Mouse (Mus musculus): ENCODE data around the gene Cox7a1. TPM values are rescaled to one million over a fixed set of nuclear protein-coding genes. Genes with fewer than 3 reads are reported as not detected.

The Cox7a1 gene
- polyA plus RNA-seq, 1 experiment from 2014 or later = 330 TPM

DNA sequence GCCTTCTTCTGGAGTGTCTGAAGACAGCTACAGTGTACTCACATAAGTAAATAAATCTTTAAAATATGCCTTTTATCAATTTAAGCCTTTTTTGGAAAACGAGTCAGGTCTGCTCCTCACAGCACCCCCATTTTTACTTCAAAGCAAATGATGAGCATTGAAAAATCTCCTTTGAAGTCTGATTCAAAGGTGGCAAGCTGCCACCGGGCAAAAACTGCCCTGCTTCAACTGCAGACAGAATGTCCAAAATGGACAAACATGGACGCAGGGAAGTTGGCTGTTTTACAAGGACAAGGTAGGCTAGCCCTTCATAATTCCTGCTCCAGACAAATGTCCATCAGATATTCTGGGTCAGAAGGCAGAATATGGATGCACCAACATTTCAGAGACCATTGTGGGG lies 37.5 kb downstream of the Cox7a1 start:
- peaks cover 12% of the 10 kb centered on the region for H3K4me1 ChIP-seq
- H3K9me3 ChIP-seq = no peaks in the 10 kb centered on the region
- H3K27me3 ChIP-seq (replicated peaks) = no peaks in the 10 kb centered on the region
- 72% methylated on average over 3 of the region's 3 CpGs for WGBS
- H3K4me3 ChIP-seq = no peak overlapping the region
- ATAC-seq (ENCODE audit: extremely low read depth, insufficient number of reproducible peaks, low FRiP score, low TSS enrichment) = no peak
- H3K27ac ChIP-seq (replicated peaks) = no peak overlapping the region
- no peak overlapping the region for H3K9ac ChIP-seq
- peaks cover 42% of the 10 kb centered on the region for H3K36me3 ChIP-seq
- H3K4me2 ChIP-seq = no peak overlapping the region

DNA sequence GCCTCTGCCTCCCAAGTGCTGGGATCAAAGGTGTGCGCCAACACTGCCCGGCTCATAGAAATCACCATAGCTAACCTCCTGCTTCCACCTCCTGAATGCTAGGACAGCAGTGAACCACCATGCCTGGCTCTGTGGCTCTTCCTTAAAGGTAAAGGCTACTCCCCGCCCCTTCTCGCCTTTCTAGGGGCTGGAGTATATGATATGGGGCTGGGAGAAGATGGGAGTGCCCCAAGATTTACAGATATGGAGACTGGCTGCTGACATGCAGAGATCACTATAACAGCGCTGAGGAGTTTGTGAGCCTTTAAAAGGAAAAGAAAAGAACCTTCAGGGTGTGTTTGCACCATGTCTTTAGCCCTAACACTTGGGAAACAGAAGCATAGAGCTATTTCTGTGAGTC lies 38.3 kb downstream of the Cox7a1 start:
- peaks cover 50% of the 10 kb centered on the region for H3K36me3 ChIP-seq
- H3K27me3 ChIP-seq (replicated peaks) = no peaks in the 10 kb centered on the region
- no peak for ATAC-seq (ENCODE audit: extremely low read depth, insufficient number of reproducible peaks, low FRiP score, low TSS enrichment)
- no peak overlapping the region for H3K4me3 ChIP-seq
- H3K9me3 ChIP-seq = no peaks in the 10 kb centered on the region
- peaks cover 9% of the 10 kb centered on the region for H3K4me1 ChIP-seq
- H3K27ac ChIP-seq (replicated peaks) = no peak overlapping the region
- WGBS = 86% methylated on average over 5 of the region's 5 CpGs
- no peak overlapping the region for H3K9ac ChIP-seq
- no peak overlapping the region for H3K4me2 ChIP-seq

DNA sequence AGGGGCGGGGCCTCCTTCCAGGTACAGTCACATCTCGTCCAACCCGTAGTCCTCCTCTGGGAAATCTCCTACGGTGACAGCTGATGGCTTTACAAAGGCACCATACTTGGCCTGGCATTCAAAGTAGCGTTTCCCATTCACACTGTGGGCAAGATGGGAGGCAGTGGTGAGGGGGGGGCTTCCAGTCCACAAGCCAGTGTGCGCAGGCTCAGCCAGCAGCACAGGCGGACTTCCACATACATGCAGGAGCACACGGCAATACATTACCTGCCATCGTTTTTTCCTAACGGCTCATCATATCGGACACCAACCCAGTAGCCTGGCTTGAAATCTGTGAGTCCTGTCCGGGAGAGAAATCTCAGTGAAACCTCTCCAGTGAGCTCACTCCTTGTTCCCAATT lies 40.3 kb downstream of the Cox7a1 start:
- no peaks in the 10 kb centered on the region for H3K27me3 ChIP-seq (replicated peaks)
- H3K27ac ChIP-seq (replicated peaks) = no peak overlapping the region
- no peak overlapping the region for H3K4me2 ChIP-seq
- 87% methylated on average over 12 of the region's 12 CpGs for WGBS
- H3K36me3 ChIP-seq = peaks cover 66% of the 10 kb centered on the region
- H3K4me3 ChIP-seq = no peak overlapping the region
- H3K9me3 ChIP-seq = no peaks in the 10 kb centered on the region
- H3K9ac ChIP-seq = no peak overlapping the region
- peaks cover 6% of the 10 kb centered on the region for H3K4me1 ChIP-seq
- ATAC-seq (ENCODE audit: extremely low read depth, insufficient number of reproducible peaks, low FRiP score, low TSS enrichment) = no peak

DNA sequence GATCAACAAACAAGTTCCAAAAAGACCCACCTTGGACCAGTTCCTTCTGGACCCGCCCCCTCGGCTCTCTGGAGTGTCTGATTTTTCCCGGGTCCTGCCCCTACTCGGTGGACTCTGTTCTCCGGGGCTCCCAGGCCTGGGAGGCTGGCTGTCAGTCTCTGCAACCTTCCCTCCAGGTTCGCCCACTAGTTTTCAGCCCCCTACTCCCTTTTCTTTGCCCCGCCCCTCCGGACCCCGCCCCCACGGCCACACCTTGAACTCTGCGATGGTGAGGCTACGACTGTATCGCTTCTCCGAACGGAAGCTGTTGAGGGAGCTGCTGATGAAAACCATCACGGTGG lies 47.4 kb downstream of the Cox7a1 start:
- 0% methylated on average over 16 of the region's 16 CpGs for WGBS
- H3K4me1 ChIP-seq = peaks cover 18% of the 10 kb centered on the region
- peak overlapping the region; percentile 84 for H3K9ac ChIP-seq
- ATAC-seq (ENCODE audit: extremely low read depth, insufficient number of reproducible peaks, low FRiP score, low TSS enrichment) = peak; percentile 10; the same call in 1 of the 2 replicates
- H3K27ac ChIP-seq (replicated peaks) = peak overlapping the region; percentile 95; the same call in 1 of the 2 replicates
- H3K9me3 ChIP-seq = no peaks in the 10 kb centered on the region
- peak overlapping the region; percentile 93 for H3K4me2 ChIP-seq
- H3K4me3 ChIP-seq = peak overlapping the region; percentile 87
- peaks cover 56% of the 10 kb centered on the region for H3K36me3 ChIP-seq
- no peaks in the 10 kb centered on the region for H3K27me3 ChIP-seq (replicated peaks)

DNA sequence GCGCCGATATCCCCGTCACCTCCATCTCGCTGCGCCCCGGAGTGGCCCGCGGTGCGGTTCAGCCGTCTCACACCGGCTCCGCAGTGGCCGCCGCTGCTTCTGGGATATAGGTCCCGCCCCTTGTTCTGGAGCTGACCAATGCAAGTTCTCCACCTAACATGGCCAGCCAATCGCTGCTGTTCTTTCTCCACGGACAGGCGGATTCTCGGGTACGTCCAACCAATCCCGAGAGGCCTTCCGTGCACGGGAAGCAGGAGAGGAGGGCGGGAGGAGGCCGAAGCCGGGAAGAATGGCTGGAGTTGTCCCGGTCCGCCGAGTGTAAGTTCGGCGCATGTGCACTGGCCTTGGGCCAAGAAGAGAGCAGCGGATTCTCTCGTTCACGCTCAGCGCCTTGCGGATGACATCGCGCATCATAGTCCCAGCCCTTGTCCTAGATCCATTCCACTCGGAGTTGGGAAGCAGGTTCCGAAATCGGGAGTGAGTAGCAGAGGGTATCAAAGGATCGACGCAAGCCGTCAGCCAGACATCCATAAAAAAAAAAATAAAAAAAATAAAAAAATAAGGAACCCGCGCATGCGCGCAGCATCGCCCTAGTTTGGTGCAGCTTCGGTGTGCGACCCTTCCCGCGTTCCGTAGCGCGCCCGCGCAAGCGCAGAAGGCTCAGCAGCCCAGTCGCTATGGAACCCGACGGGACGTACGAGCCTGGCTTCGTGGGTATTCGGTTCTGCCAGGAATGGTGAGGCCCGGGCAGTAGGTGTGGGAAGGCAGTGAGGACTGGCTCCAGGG lies 47.9 kb downstream of the Cox7a1 start, which contains the start of the genes Polr2i and Tbcb:
Gene Polr2i, plus strand, starts transcription at position 280 of the 786 bp plus-strand sequence.
Gene Tbcb, minus strand, starts transcription at position 604 of the 786 bp plus-strand sequence.
- peak; percentile 93 for ATAC-seq (ENCODE audit: extremely low read depth, insufficient number of reproducible peaks, low FRiP score, low TSS enrichment)
- Histone ChIP-seq H3K9ac (peak within 1 kb of the TSS; percentile 91), H3K9me3 (no peaks in the 10 kb centered on the region), H3K4me3 (peak within 1 kb of the TSS; percentile 87), H3K36me3 (peaks cover 50% of the 10 kb centered on the region), H3K27me3 (replicated peaks) (no peaks in the 10 kb centered on the region), H3K4me2 (peak within 1 kb of the TSS; percentile 93), H3K27ac (replicated peaks) (peak within 1 kb of the TSS; percentile 95), H3K4me1 (peaks cover 18% of the 10 kb centered on the region)
- WGBS = under 1% methylated on average over 67 of the region's 67 CpGs

DNA sequence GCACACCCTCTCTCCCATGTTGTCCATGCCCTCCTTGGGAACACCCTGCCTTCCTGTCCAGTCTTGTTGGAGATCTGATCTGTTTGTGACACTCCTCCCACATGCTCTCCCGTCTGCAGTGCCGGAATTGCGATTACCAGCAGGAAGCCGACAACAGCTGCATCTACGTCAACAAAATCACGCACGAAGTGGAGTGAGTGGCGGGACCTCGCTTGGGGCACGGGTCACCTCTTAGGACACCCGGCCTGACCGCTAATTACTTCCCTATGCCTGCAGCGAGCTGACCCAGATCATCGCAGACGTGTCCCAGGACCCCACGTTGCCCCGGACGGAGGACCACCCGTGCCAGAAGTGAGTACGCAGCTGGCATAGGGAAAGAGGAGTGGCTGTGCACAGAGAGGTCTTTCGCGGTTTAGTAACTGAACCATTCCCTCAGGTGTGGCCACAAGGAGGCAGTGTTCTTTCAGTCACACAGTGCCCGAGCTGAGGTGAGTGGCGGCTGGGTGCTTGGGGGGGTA lies 48.7 kb downstream of the Cox7a1 start:
- peak overlapping the region; percentile 91 for H3K9ac ChIP-seq
- H3K4me3 ChIP-seq = peak overlapping the region; percentile 87
- 3% methylated on average over 24 of the region's 24 CpGs for WGBS
- peaks cover 42% of the 10 kb centered on the region for H3K36me3 ChIP-seq
- H3K4me2 ChIP-seq = peak overlapping the region; percentile 93
- H3K9me3 ChIP-seq = no peaks in the 10 kb centered on the region
- H3K4me1 ChIP-seq = peaks cover 18% of the 10 kb centered on the region
- H3K27ac ChIP-seq (replicated peaks) = peak overlapping the region; percentile 95
- H3K27me3 ChIP-seq (replicated peaks) = no peaks in the 10 kb centered on the region
- ATAC-seq (ENCODE audit: extremely low read depth, insufficient number of reproducible peaks, low FRiP score, low TSS enrichment) = no peak

DNA sequence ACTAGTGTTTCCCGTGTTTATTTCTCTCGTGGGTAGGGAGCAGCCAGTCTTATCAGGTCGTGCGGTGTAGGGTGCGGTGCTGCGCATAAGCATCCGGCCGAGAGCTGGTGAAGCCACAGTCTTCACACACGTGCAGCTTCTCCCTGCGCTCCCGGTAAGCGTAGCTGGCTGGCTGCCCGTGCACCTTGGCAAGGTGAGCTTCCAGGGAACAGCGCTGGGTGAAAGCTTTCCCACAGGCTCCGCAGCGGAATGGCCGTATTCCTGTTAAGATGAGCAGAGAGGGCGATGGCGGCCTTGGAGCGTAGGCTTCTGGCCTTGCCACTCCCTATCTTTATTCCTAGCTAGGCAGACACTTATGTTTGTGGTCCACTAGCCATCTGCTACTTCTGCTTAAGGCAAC lies 49.4 kb downstream of the Cox7a1 start:
- WGBS = 84% methylated on average over 20 of the region's 20 CpGs
- no peak for ATAC-seq (ENCODE audit: extremely low read depth, insufficient number of reproducible peaks, low FRiP score, low TSS enrichment)
- peak overlapping the region; percentile 87 for H3K4me3 ChIP-seq

DNA sequence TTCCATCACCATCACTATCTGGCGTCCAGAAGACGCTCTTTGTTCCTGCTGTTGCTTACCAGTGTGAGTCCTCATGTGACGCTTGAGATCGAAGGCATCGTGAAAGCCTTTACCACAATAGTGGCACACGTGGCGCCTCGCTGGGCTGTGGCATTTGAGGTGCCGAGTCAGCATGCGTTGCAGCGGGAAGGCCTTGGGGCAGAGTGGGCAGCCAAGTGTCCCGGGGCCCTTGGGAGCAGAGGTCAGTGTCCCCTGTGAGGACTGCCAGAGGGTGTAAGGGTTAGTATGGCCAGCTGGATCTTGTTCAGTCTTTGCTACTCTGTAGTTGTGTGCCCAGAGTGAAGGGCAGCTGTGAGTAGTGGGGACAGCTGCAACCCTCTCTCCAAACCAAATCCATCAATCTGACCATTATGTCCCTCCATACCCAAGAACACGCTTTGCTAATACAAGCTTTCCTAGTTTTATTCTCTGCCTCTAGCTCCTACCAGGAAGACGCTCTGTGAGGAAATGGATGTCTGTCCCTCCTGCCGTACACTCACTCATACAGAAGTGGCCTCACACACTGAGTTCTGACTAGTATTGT lies 50.4 kb downstream of the Cox7a1 start:
- no peak overlapping the region for H3K27ac ChIP-seq (replicated peaks)
- 87% methylated on average over 15 of the region's 15 CpGs for WGBS
- no peaks in the 10 kb centered on the region for H3K9me3 ChIP-seq
- peaks cover 18% of the 10 kb centered on the region for H3K4me1 ChIP-seq
- H3K4me2 ChIP-seq = no peak overlapping the region
- no peak overlapping the region for H3K4me3 ChIP-seq
- peaks cover 30% of the 10 kb centered on the region for H3K36me3 ChIP-seq
- no peak overlapping the region for H3K9ac ChIP-seq
- no peak for ATAC-seq (ENCODE audit: extremely low read depth, insufficient number of reproducible peaks, low FRiP score, low TSS enrichment)
- H3K27me3 ChIP-seq (replicated peaks) = no peaks in the 10 kb centered on the region

More for the DNA sequence above, 49.4 kb downstream of the Cox7a1 start:
- peaks cover 18% of the 10 kb centered on the region for H3K4me1 ChIP-seq
- no peaks in the 10 kb centered on the region for H3K27me3 ChIP-seq (replicated peaks)
- H3K4me2 ChIP-seq = peak overlapping the region; percentile 93; the same call in 1 of the 2 replicates
- H3K9ac ChIP-seq = 0 out of 2 replicates have a peak overlapping the region, but pooled peaks have one; percentile 91
- H3K27ac ChIP-seq (replicated peaks) = no peak overlapping the region
- H3K36me3 ChIP-seq = peaks cover 35% of the 10 kb centered on the region
- H3K9me3 ChIP-seq = no peaks in the 10 kb centered on the region

DNA sequence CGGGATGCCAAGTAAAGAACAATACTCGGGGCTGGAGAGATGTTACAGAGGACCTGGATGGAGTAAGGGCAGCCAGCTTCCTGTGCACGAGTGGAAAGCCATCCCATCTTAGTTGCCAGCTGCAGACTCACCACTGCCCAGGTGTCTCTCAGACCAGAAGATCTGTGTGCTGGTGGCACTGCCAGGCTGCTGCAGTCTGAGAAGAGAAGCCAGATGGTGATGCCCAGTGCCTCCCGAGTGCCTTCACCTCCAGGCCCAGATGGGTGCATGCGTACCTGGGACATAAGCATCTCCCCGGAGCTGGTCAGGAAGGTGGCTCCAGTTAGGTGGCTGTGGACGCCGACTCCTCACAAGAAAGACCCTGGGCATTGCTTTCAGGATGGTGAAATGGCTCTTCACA lies 51.1 kb downstream of the Cox7a1 start:
- WGBS = 82% methylated on average over 8 of the region's 8 CpGs
- Histone ChIP-seq H3K4me3 (no peak overlapping the region), H3K9me3 (no peaks in the 10 kb centered on the region), H3K27ac (replicated peaks) (no peak overlapping the region), H3K36me3 (peaks cover 28% of the 10 kb centered on the region), H3K4me2 (no peak overlapping the region), H3K4me1 (peaks cover 18% of the 10 kb centered on the region), H3K27me3 (replicated peaks) (no peaks in the 10 kb centered on the region), H3K9ac (no peak overlapping the region)
- no peak for ATAC-seq (ENCODE audit: extremely low read depth, insufficient number of reproducible peaks, low FRiP score, low TSS enrichment)

DNA sequence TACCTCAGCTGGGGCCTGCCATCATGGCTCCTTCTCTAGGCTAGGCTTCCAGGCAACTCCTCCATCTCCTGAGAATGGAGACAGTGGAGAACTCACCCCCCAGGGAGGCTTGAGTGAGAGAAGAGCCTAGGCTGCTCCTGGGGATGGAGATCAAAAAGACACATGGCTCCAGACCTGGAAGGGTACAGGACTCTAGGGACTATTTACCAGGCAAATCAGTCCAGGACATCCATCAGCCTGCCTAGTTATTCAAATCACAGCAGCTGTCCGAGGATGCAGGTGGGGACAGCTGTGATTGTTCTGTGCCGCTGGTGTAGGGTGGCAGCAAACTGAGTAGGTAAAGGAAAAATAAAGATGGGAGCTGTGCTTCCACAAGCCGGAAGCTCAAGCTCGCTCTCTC lies 51.7 kb downstream of the Cox7a1 start, which contains the start of gene Ovol3:
Gene Ovol3, minus strand, starts transcription at position 101 of the 400 bp plus-strand sequence.
- no peak within 1 kb of the TSS for H3K9ac ChIP-seq
- H3K4me3 ChIP-seq = no peak within 1 kb of the TSS
- H3K4me1 ChIP-seq = peaks cover 16% of the 10 kb centered on the region
- H3K4me2 ChIP-seq = no peak within 1 kb of the TSS
- no peaks in the 10 kb centered on the region for H3K9me3 ChIP-seq
- ATAC-seq (ENCODE audit: extremely low read depth, insufficient number of reproducible peaks, low FRiP score, low TSS enrichment) = no peak
- WGBS = 79% methylated on average over 4 of the region's 4 CpGs
- H3K27ac ChIP-seq (replicated peaks) = no peak within 1 kb of the TSS
- peaks cover 31% of the 10 kb centered on the region for H3K36me3 ChIP-seq
- no peaks in the 10 kb centered on the region for H3K27me3 ChIP-seq (replicated peaks)
